Mouse (Mus musculus) liver, adult 2 months (tissue): ENCODE data around the gene Cxcl2.

Experiments
- CTCF ChIP-seq: fragments of 200-500 bp; IDR thresholded peaks from 2 replicates; pipeline ENCODE4 v1.5.1; 2011; ENCODE audit warnings: low read depth, low read length, control low read depth
- POLR2A ChIP-seq: fragments of 200-500 bp; IDR thresholded peaks from 2 replicates; pipeline ENCODE4 v1.6.1; 2011; ENCODE audit warnings: low read length, control low read depth; ENCODE audit not compliant: insufficient read depth; ENCODE audit errors: extremely low read depth

DNA sequence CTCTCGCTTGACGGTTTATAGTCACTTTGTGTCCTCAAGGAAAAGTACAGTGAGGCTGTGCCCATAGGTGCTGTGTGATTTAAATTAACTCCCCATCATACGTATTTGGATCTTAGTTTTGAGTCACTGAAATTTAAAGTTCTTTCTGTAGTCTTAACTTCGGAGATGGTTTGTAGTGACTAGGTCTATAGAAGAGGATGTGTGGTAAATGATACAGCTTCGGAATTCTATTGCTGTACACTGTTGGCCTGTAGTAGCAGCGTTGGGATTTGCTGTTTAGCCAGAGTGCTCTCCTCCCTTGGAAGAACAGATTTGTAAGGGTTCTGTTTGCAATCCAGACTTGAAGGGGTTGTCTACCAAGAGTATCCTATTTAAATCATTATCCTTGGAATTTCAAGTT lies 28.2 kb downstream of the Cxcl2 start:
- TF ChIP-seq POLR2A: no peak
- no peak for TF ChIP-seq CTCF
